Mouse (Mus musculus): Measurements from ENCODE around the gene Kank3. TPM values are rescaled to one million over a fixed set of nuclear protein-coding genes. Genes with fewer than 3 reads are reported as not detected.

Kank3 gene
- polyA plus RNA-seq, 1 experiment from 2014 or later = 29.0 TPM

- H3K9me3 ChIP-seq (replicated peaks; ENCODE audit: control insufficient read depth, low read length) = no peaks in the 10 kb centered on the region
- H3K4me1 ChIP-seq (ENCODE audit: control insufficient read depth, insufficient read depth, low read length) = peaks cover 49% of the 10 kb centered on the region
- H3K36me3 ChIP-seq (ENCODE audit: control insufficient read depth, insufficient read depth, low read length) = no peaks in the 10 kb centered on the region
- WGBS = 69% methylated on average over 5 of the region's 5 CpGs
- peak overlapping the region; percentile 92 for H3K4me2 ChIP-seq (ENCODE audit: low read depth, low read length)
- no peaks in the 10 kb centered on the region for H3K27me3 ChIP-seq (ENCODE audit: control insufficient read depth, insufficient read depth, low read length)
- ATAC-seq (ENCODE audit: insufficient read depth, low FRiP score) = 0 out of 2 replicates have a peak, but pooled peaks have one; percentile 1
- H3K9ac ChIP-seq (ENCODE audit: low read length) = no peak overlapping the region
- peak overlapping the region; percentile 57 for H3K4me3 ChIP-seq (replicated peaks; ENCODE audit: low read length)
- H3K27ac ChIP-seq (ENCODE audit: low read length) = peak overlapping the region; percentile 89
These were observed 30.4 kb upstream of the Kank3 start for GRCm38 (mm10) chr17:33779967-33780295.

DNA sequence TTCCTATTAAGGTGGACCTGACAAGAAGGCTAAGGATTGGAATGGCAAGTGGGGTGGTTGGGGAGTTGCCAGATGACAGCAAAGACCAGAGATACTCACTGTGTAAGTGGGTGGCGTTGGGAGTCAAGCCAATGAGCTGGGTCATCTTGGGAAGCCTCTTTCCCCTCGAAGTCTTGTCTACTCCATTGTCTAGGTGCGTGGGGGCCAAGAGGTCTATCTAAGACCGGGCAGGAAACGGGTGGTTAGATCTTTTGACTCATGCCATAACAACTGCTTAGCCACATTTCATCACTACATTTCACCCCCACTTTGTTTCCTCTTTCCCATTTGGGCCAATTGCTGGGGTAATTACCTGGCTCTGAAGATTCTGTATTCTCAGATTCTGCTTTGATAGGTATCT lies 29.9 kb upstream of the Kank3 start:
- Histone ChIP-seq H3K4me2 (ENCODE audit: low read depth, low read length) (peak overlapping the region; percentile 92), H3K27ac (ENCODE audit: low read length) (peak overlapping the region; percentile 89), H3K36me3 (ENCODE audit: control insufficient read depth, insufficient read depth, low read length) (no peaks in the 10 kb centered on the region), H3K4me1 (ENCODE audit: control insufficient read depth, insufficient read depth, low read length) (peaks cover 49% of the 10 kb centered on the region), H3K27me3 (ENCODE audit: control insufficient read depth, insufficient read depth, low read length) (no peaks in the 10 kb centered on the region), H3K4me3 (replicated peaks; ENCODE audit: low read length) (peak overlapping the region; percentile 57), H3K9me3 (replicated peaks; ENCODE audit: control insufficient read depth, low read length) (no peaks in the 10 kb centered on the region), H3K9ac (ENCODE audit: low read length) (peak overlapping the region; percentile 75; the same call in 1 of the 2 replicates)
- ATAC-seq (ENCODE audit: insufficient read depth, low FRiP score) = no peak
- WGBS = 88% methylated on average over 5 of the region's 5 CpGs

- H3K36me3 ChIP-seq (ENCODE audit: control insufficient read depth, insufficient read depth, low read length) = no peaks in the 10 kb centered on the region
- 1% methylated on average over 50 of the region's 50 CpGs for WGBS
- peaks cover 49% of the 10 kb centered on the region for H3K4me1 ChIP-seq (ENCODE audit: control insufficient read depth, insufficient read depth, low read length)
- no peaks in the 10 kb centered on the region for H3K9me3 ChIP-seq (replicated peaks; ENCODE audit: control insufficient read depth, low read length)
- peak within 1 kb of the TSS; percentile 89 for H3K27ac ChIP-seq (ENCODE audit: low read length)
- peak within 1 kb of the TSS; percentile 57 for H3K4me3 ChIP-seq (replicated peaks; ENCODE audit: low read length)
- peak within 1 kb of the TSS; percentile 75 for H3K9ac ChIP-seq (ENCODE audit: low read length)
- H3K27me3 ChIP-seq (ENCODE audit: control insufficient read depth, insufficient read depth, low read length) = no peaks in the 10 kb centered on the region
- H3K4me2 ChIP-seq (ENCODE audit: low read depth, low read length) = peak within 1 kb of the TSS; percentile 92
- peak; percentile 77 for ATAC-seq (ENCODE audit: insufficient read depth, low FRiP score)
These were observed 29.0 kb upstream of the Kank3 start, which contains the start of gene Angptl4 for GRCm38 (mm10) chr17:33781124-33781977. TSS of gene Angptl4 (minus strand) at chr17:33781830.

DNA sequence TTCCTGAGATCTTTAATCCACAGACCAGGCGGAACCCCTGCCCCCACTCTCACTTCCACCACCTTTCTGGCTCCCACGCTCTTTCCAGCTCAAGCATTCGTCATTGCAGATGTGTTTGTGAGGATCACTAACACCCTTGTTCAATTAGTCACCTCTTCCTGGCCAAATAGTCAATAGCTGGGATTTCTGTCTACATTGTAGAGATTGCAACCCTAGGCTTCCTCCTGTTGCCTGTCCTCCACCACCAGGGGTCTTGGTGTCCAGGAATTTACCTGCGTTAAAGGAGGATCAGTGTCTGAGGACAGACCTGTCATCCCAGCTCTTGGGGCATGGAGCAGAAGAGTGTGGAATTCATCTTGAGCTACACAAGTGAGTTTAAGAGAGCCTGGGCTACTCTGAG lies 28.3 kb upstream of the Kank3 start:
- peak overlapping the region; percentile 92 for H3K4me2 ChIP-seq (ENCODE audit: low read depth, low read length)
- H3K4me1 ChIP-seq (ENCODE audit: control insufficient read depth, insufficient read depth, low read length) = peaks cover 49% of the 10 kb centered on the region
- peak overlapping the region; percentile 89 for H3K27ac ChIP-seq (ENCODE audit: low read length)
- H3K27me3 ChIP-seq (ENCODE audit: control insufficient read depth, insufficient read depth, low read length) = no peaks in the 10 kb centered on the region
- H3K9ac ChIP-seq (ENCODE audit: low read length) = peak overlapping the region; percentile 75
- 39% methylated on average over 4 of the region's 4 CpGs for WGBS
- no peaks in the 10 kb centered on the region for H3K36me3 ChIP-seq (ENCODE audit: control insufficient read depth, insufficient read depth, low read length)
- peak overlapping the region; percentile 57 for H3K4me3 ChIP-seq (replicated peaks; ENCODE audit: low read length)
- H3K9me3 ChIP-seq (replicated peaks; ENCODE audit: control insufficient read depth, low read length) = no peaks in the 10 kb centered on the region
- no peak for ATAC-seq (ENCODE audit: insufficient read depth, low FRiP score)

- peaks cover 45% of the 10 kb centered on the region for H3K4me1 ChIP-seq (ENCODE audit: control insufficient read depth, insufficient read depth, low read length)
- no peak for ATAC-seq (ENCODE audit: insufficient read depth, low FRiP score)
- H3K27ac ChIP-seq (ENCODE audit: low read length) = peak overlapping the region; percentile 57
- no peaks in the 10 kb centered on the region for H3K9me3 ChIP-seq (replicated peaks; ENCODE audit: control insufficient read depth, low read length)
- H3K36me3 ChIP-seq (ENCODE audit: control insufficient read depth, insufficient read depth, low read length) = no peaks in the 10 kb centered on the region
- H3K4me2 ChIP-seq (ENCODE audit: low read depth, low read length) = no peak overlapping the region
- no peak overlapping the region for H3K4me3 ChIP-seq (replicated peaks; ENCODE audit: low read length)
- H3K9ac ChIP-seq (ENCODE audit: low read length) = no peak overlapping the region
- H3K27me3 ChIP-seq (ENCODE audit: control insufficient read depth, insufficient read depth, low read length) = no peaks in the 10 kb centered on the region
These were observed 26.9 kb upstream of the Kank3 start for GRCm38 (mm10) chr17:33783408-33783807.

GRCm38 (mm10) chr17:33784939-33785338 lies 25.4 kb upstream of the Kank3 start:
- Histone ChIP-seq H3K9ac (ENCODE audit: low read length) (no peak overlapping the region), H3K4me3 (replicated peaks; ENCODE audit: low read length) (no peak overlapping the region), H3K27me3 (ENCODE audit: control insufficient read depth, insufficient read depth, low read length) (no peaks in the 10 kb centered on the region), H3K4me1 (ENCODE audit: control insufficient read depth, insufficient read depth, low read length) (peaks cover 31% of the 10 kb centered on the region), H3K9me3 (replicated peaks; ENCODE audit: control insufficient read depth, low read length) (no peaks in the 10 kb centered on the region), H3K27ac (ENCODE audit: low read length) (no peak overlapping the region), H3K36me3 (ENCODE audit: control insufficient read depth, insufficient read depth, low read length) (no peaks in the 10 kb centered on the region), H3K4me2 (ENCODE audit: low read depth, low read length) (no peak overlapping the region)
- ATAC-seq (ENCODE audit: insufficient read depth, low FRiP score) = no peak
- WGBS = 75% methylated on average over 2 of the region's 2 CpGs

DNA sequence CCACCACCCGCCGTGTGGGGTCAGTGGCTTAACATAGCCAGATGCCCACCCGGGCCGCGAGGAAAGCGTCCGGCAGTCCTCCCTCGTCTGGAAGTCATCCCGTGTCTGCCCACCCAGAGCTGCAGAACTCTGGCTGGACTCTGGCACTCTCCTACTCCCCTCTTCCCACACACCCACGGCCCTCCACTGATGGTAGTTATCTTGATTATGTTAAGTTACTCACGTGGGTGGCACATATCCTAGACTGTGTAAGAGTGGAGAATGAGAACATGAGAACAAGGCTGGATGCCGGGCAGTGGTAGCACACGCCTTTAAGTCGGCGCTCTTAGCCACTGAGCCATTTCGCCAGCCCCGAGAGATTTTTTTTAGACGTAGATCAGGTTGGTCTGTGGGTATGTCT lies 23.9 kb upstream of the Kank3 start:
- Histone ChIP-seq H3K4me2 (ENCODE audit: low read depth, low read length) (no peak overlapping the region), H3K4me1 (ENCODE audit: control insufficient read depth, insufficient read depth, low read length) (peaks cover 20% of the 10 kb centered on the region), H3K9ac (ENCODE audit: low read length) (no peak overlapping the region), H3K9me3 (replicated peaks; ENCODE audit: control insufficient read depth, low read length) (no peaks in the 10 kb centered on the region), H3K27ac (ENCODE audit: low read length) (no peak overlapping the region), H3K36me3 (ENCODE audit: control insufficient read depth, insufficient read depth, low read length) (no peaks in the 10 kb centered on the region), H3K27me3 (ENCODE audit: control insufficient read depth, insufficient read depth, low read length) (no peaks in the 10 kb centered on the region), H3K4me3 (replicated peaks; ENCODE audit: low read length) (no peak overlapping the region)
- WGBS = 82% methylated on average over 18 of the region's 18 CpGs
- no peak for ATAC-seq (ENCODE audit: insufficient read depth, low FRiP score)

DNA sequence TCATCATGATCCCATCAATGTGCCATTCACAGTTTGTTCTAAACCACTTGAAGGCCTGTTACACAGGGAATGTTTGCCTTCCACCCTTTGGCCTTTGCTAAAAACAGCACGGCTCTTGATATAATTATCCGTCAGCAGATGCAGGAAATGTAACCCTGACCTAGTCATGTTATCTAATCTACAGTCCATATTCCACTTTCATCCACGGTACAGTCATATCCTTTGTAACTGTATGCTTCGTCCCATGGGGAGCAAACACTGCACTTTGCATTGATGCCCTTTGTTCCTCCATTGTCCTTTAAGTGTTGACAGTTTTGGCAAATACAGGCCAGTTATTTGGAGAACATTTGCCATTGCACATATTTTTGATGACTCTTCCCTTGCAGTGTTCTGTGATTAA lies 21.6 kb upstream of the Kank3 start:
- H3K27ac ChIP-seq (ENCODE audit: low read length) = no peak overlapping the region
- no peaks in the 10 kb centered on the region for H3K27me3 ChIP-seq (ENCODE audit: control insufficient read depth, insufficient read depth, low read length)
- H3K4me1 ChIP-seq (ENCODE audit: control insufficient read depth, insufficient read depth, low read length) = no peaks in the 10 kb centered on the region; the same call in 1 of the 2 replicates
- H3K9me3 ChIP-seq (replicated peaks; ENCODE audit: control insufficient read depth, low read length) = no peaks in the 10 kb centered on the region
- H3K36me3 ChIP-seq (ENCODE audit: control insufficient read depth, insufficient read depth, low read length) = no peaks in the 10 kb centered on the region
- peak; percentile 76; the same call in 1 of the 2 replicates for ATAC-seq (ENCODE audit: insufficient read depth, low FRiP score)
- no peak overlapping the region for H3K4me2 ChIP-seq (ENCODE audit: low read depth, low read length)
- no peak overlapping the region for H3K4me3 ChIP-seq (replicated peaks; ENCODE audit: low read length)
- WGBS = 33% methylated on average over 4 of the region's 4 CpGs
- no peak overlapping the region for H3K9ac ChIP-seq (ENCODE audit: low read length)

GRCm38 (mm10) chr17:33798306-33798705 lies 12.0 kb upstream of the Kank3 start:
- Histone ChIP-seq H3K9ac (ENCODE audit: low read length) (no peak overlapping the region), H3K27ac (ENCODE audit: low read length) (no peak overlapping the region), H3K4me2 (ENCODE audit: low read depth, low read length) (no peak overlapping the region), H3K4me3 (replicated peaks; ENCODE audit: low read length) (no peak overlapping the region), H3K27me3 (ENCODE audit: control insufficient read depth, insufficient read depth, low read length) (no peaks in the 10 kb centered on the region), H3K9me3 (replicated peaks; ENCODE audit: control insufficient read depth, low read length) (no peaks in the 10 kb centered on the region), H3K4me1 (ENCODE audit: control insufficient read depth, insufficient read depth, low read length) (no peaks in the 10 kb centered on the region), H3K36me3 (ENCODE audit: control insufficient read depth, insufficient read depth, low read length) (no peaks in the 10 kb centered on the region)
- WGBS = 42% methylated on average over 3 of the region's 3 CpGs
- ATAC-seq (ENCODE audit: insufficient read depth, low FRiP score) = no peak
